Mouse (Mus musculus) retina, postnatal 1 day (tissue): ENCODE results near the gene Sf3b4.
A peak's percentile ranks its signal among the peaks of the same experiment; 100 is the strongest.

Source experiments
- DNase-seq: peaks from one replicate; pipeline ENCODE4 v3.0.0-alpha.2; 2012

Sf3b4 gene

GRCm38 (mm10) chr3:96220765-96221639 is 48.9 kb downstream of the Sf3b4 start, which contains the start of the genes Hist2h2ac and Hist2h2be:
Gene Hist2h2ac (minus strand): TSS chr3:96220880.
Gene Hist2h2be (plus strand): TSS chr3:96221119.
- DNase-seq: peak; percentile 95

- no peak for DNase-seq
Observed at GRCm38 (mm10) chr3:96221640-96222038, 49.5 kb downstream of the Sf3b4 start.

GRCm38 (mm10) chr3:96222774-96223173 is 50.6 kb downstream of the Sf3b4 start:
- DNase-seq: no peak

- peak; percentile 47 for DNase-seq
Observed at GRCm38 (mm10) chr3:96225421-96225820, 53.3 kb downstream of the Sf3b4 start.
